Mouse (Mus musculus) forebrain, embryonic 14.5 days (tissue): ENCODE measurements at regions not wholly inside any gene's neighbourhood (a gene's known extent, or its start where the extent isn't known, plus 50 kb on each side); places are given as distances from the start of the nearest gene placed in this dataset.
A peak's percentile ranks its signal among the peaks of the same experiment; 100 is the strongest.
"Not testable (repeated sequence)": the region's sequence is repeated elsewhere in the genome, so short reads cannot be mapped to it uniquely, and the experiment has no call there.

ENCODE experiments used
- ATAC-seq: fragments of 200-750 bp; cut with Nextera tagmentation; 2 replicates; pipeline ENCODE4 v1.8.0; 2017; ENCODE audit warnings: mild to moderate bottlenecking, moderate library complexity
- DNase-seq: peaks from one replicate; pipeline ENCODE4 v3.0.0-alpha.2; 2015; ENCODE audit warnings: low spot score
- H3K27ac ChIP-seq: fragments of 300-500 bp; sonication (generic); 2 replicates; pipeline ENCODE4 v1.5.1; 2014; ENCODE audit warnings: low read depth, mild to moderate bottlenecking, control low read depth, low read length, moderate library complexity
- H3K27me3 ChIP-seq: fragments of 300-500 bp; sonication (generic); replicated peaks from 2 replicates; pipeline ENCODE4 v1.6.1; 2014; ENCODE audit warnings: low read length, control low read depth, mixed read lengths; ENCODE audit not compliant: control insufficient read depth, insufficient read depth
- H3K36me3 ChIP-seq: fragments of 300-500 bp; sonication (generic); 2 replicates; pipeline ENCODE4 v1.6.1; 2014; ENCODE audit warnings: low read length, control low read depth; ENCODE audit not compliant: control insufficient read depth, insufficient read depth
- H3K4me1 ChIP-seq: fragments of 300-500 bp; sonication (generic); 2 replicates; pipeline ENCODE4 v1.6.1; 2014; ENCODE audit warnings: antibody characterized with exemption, low read length, control low read depth; ENCODE audit not compliant: control insufficient read depth, insufficient read depth
- H3K4me2 ChIP-seq: fragments of 300-500 bp; sonication (generic); 2 replicates; pipeline ENCODE4 v1.6.1; 2014; ENCODE audit warnings: mild to moderate bottlenecking, control low read depth, low read length
- H3K4me3 ChIP-seq: fragments of 300-500 bp; sonication (generic); 2 replicates; pipeline ENCODE4 v1.5.1; 2014; ENCODE audit warnings: low read depth, low read length, control low read depth
- H3K9ac ChIP-seq: fragments of 300-500 bp; sonication (generic); 2 replicates; pipeline ENCODE4 v1.6.1; 2014; ENCODE audit warnings: mild to moderate bottlenecking, low read length, control low read depth, moderate library complexity
- H3K9me3 ChIP-seq: fragments of 300-500 bp; sonication (generic); replicated peaks from 2 replicates; pipeline ENCODE4 v1.6.1; 2016; ENCODE audit warnings: low read length, control low read depth, mixed read lengths; ENCODE audit not compliant: control insufficient read depth
- WGBS: fragments of 180-500 bp; shearing (Covaris S2); extraction: QIAGEN DNeasy Blood & Tissue Kit; methylation state at CpG from one replicate; pipeline ENCODE4 v1.1.7; 2014; 5-methylcytosine and 5-hydroxymethylcytosine counted together

GRCm38 (mm10) chr1:7671566-7671965, 2863.9 kb downstream of the Gm37988 start:
- Histone ChIP-seq H3K4me2 (no peak overlapping the region), H3K4me1 (no peaks in the 10 kb centered on the region), H3K4me3 (no peak overlapping the region), H3K9ac (no peak overlapping the region), H3K36me3 (no peaks in the 10 kb centered on the region), H3K27ac (no peak overlapping the region), H3K27me3 (no peaks in the 10 kb centered on the region), H3K9me3 (no peaks in the 10 kb centered on the region)
- no peak for ATAC-seq
- no peak for DNase-seq

- H3K36me3 ChIP-seq, DNase-seq, H3K4me2 ChIP-seq, H3K27me3 ChIP-seq, H3K9me3 ChIP-seq, H3K4me3 ChIP-seq, H3K27ac ChIP-seq, ATAC-seq, H3K9ac ChIP-seq, H3K4me1 ChIP-seq: not testable (repeated sequence)
- 92% methylated on average over 6 of the region's 6 CpGs for WGBS
Observed at GRCm38 (mm10) chr1:7709206-7709605, 2901.5 kb downstream of the Gm37988 start.

- no peak overlapping the region for H3K4me3 ChIP-seq
- H3K9me3 ChIP-seq, result no peaks in the 10 kb centered on the region
- WGBS, result 53% methylated on average over 1 of the region's 1 CpGs
- H3K4me2 ChIP-seq, result no peak overlapping the region
- ATAC-seq (no peak), DNase-seq (no peak)
- no peaks in the 10 kb centered on the region for H3K4me1 ChIP-seq
- H3K9ac ChIP-seq, result no peak overlapping the region
- H3K36me3 ChIP-seq, result no peaks in the 10 kb centered on the region
- H3K27me3 ChIP-seq, result no peaks in the 10 kb centered on the region
- no peak overlapping the region for H3K27ac ChIP-seq
Observed at GRCm38 (mm10) chr1:7732725-7733124, 2925.0 kb downstream of the Gm37988 start.

GRCm38 (mm10) chr1:7737331-7737730, 2929.6 kb downstream of the Gm37988 start:
- no peak overlapping the region for H3K27ac ChIP-seq
- H3K4me3 ChIP-seq, result no peak overlapping the region
- H3K27me3 ChIP-seq, result no peaks in the 10 kb centered on the region
- DNase-seq (no peak), ATAC-seq (no peak)
- no peak overlapping the region for H3K4me2 ChIP-seq
- no peaks in the 10 kb centered on the region for H3K4me1 ChIP-seq
- no peaks in the 10 kb centered on the region for H3K9me3 ChIP-seq
- no peak overlapping the region for H3K9ac ChIP-seq
- WGBS, result 93% methylated on average over 4 of the region's 4 CpGs
- no peaks in the 10 kb centered on the region for H3K36me3 ChIP-seq

- Histone ChIP-seq H3K9ac (no peak overlapping the region), H3K4me3 (no peak overlapping the region), H3K4me1 (no peaks in the 10 kb centered on the region), H3K27me3 (no peaks in the 10 kb centered on the region), H3K4me2 (no peak overlapping the region), H3K9me3 (no peaks in the 10 kb centered on the region), H3K27ac (no peak overlapping the region), H3K36me3 (no peaks in the 10 kb centered on the region)
- no peak for ATAC-seq
- no peak for DNase-seq
- WGBS, result 90% methylated on average over 5 of the region's 5 CpGs
Observed at GRCm38 (mm10) chr1:7745887-7746286, 2938.2 kb downstream of the Gm37988 start.

- Histone ChIP-seq H3K9ac (no peak overlapping the region), H3K27me3 (no peaks in the 10 kb centered on the region), H3K4me2 (no peak overlapping the region), H3K27ac (no peak overlapping the region), H3K9me3 (no peaks in the 10 kb centered on the region), H3K36me3 (no peaks in the 10 kb centered on the region), H3K4me1 (0 out of 2 replicates have a peak, but pooled peaks cover 2% of the 10 kb centered on the region), H3K4me3 (no peak overlapping the region)
- DNase-seq (no peak), ATAC-seq (no peak)
- WGBS, result 8% methylated on average over 1 of the region's 1 CpGs
Observed at GRCm38 (mm10) chr1:7776720-7777119, 2969.0 kb downstream of the Gm37988 start.

- Histone ChIP-seq H3K9ac (no peak overlapping the region), H3K4me2 (no peak overlapping the region), H3K9me3 (no peaks in the 10 kb centered on the region), H3K27ac (no peak overlapping the region), H3K36me3 (no peaks in the 10 kb centered on the region), H3K4me1 (0 out of 2 replicates have a peak, but pooled peaks cover 2% of the 10 kb centered on the region), H3K4me3 (no peak overlapping the region), H3K27me3 (no peaks in the 10 kb centered on the region)
- DNase-seq (peak; percentile 32), ATAC-seq (peak; percentile 60)
- 5% methylated on average over 11 of the region's 11 CpGs for WGBS
Observed at GRCm38 (mm10) chr1:7777191-7778044, 2969.7 kb downstream of the Gm37988 start.

- not testable (repeated sequence) for H3K4me3 ChIP-seq, ATAC-seq, H3K9ac ChIP-seq, DNase-seq, H3K9me3 ChIP-seq, H3K27me3 ChIP-seq, H3K36me3 ChIP-seq, H3K4me1 ChIP-seq, H3K4me2 ChIP-seq, H3K27ac ChIP-seq
- whole genome bisulfite sequencing, result 23% methylated on average over 5 of the region's 5 CpGs
Observed at GRCm38 (mm10) chr1:7778045-7778565, 2970.4 kb downstream of the Gm37988 start.

GRCm38 (mm10) chr1:7778657-7779056, 2971.0 kb downstream of the Gm37988 start:
- ATAC-seq (no peak), DNase-seq (no peak)
- no peak overlapping the region for H3K27ac ChIP-seq

More at GRCm38 (mm10) chr1:7778657-7779056, 2971.0 kb downstream of the Gm37988 start:
- WGBS, result 80% methylated on average over 2 of the region's 2 CpGs
- no peaks in the 10 kb centered on the region for H3K9me3 ChIP-seq
- no peaks in the 10 kb centered on the region for H3K36me3 ChIP-seq
- H3K9ac ChIP-seq, result no peak overlapping the region
- no peak overlapping the region for H3K4me2 ChIP-seq
- H3K4me3 ChIP-seq, result no peak overlapping the region
- H3K27me3 ChIP-seq, result no peaks in the 10 kb centered on the region
- H3K4me1 ChIP-seq, result 0 out of 2 replicates have a peak, but pooled peaks cover 2% of the 10 kb centered on the region
